Mouse (Mus musculus): ENCODE results near the gene Cldn2. TPM values are rescaled to one million over a fixed set of nuclear protein-coding genes. Genes with fewer than 3 reads are reported as not detected.

Gene Cldn2
- polyA plus RNA-seq, 1 experiment from 2014 or later = 0.27 TPM

- Histone ChIP-seq H3K27me3 (replicated peaks) (0 out of 2 replicates have a peak, but pooled peaks cover 4% of the 10 kb centered on the region), H3K4me2 (no peak overlapping the region), H3K36me3 (no peaks in the 10 kb centered on the region), H3K4me3 (no peak overlapping the region), H3K27ac (ENCODE audit: poor library complexity, severe bottlenecking) (no peak overlapping the region), H3K4me1 (replicated peaks) (no peaks in the 10 kb centered on the region), H3K9me3 (replicated peaks) (no peaks in the 10 kb centered on the region), H3K9ac (no peak overlapping the region)
- no peak for ATAC-seq (ENCODE audit: insufficient number of reproducible peaks, low FRiP score)
- 45% methylated on average over 4 of the region's 4 CpGs for WGBS
Observed at GRCm38 (mm10) chrX:139808085-139808484, 7.5 kb downstream of the Cldn2 start.

GRCm38 (mm10) chrX:139808501-139808900 is 7.9 kb downstream of the Cldn2 start:
- Histone ChIP-seq H3K4me2 (no peak overlapping the region), H3K4me3 (no peak overlapping the region), H3K9ac (no peak overlapping the region), H3K27ac (ENCODE audit: poor library complexity, severe bottlenecking) (no peak overlapping the region), H3K27me3 (replicated peaks) (0 out of 2 replicates have a peak, but pooled peaks cover 4% of the 10 kb centered on the region), H3K4me1 (replicated peaks) (no peaks in the 10 kb centered on the region), H3K36me3 (no peaks in the 10 kb centered on the region), H3K9me3 (replicated peaks) (no peaks in the 10 kb centered on the region)
- ATAC-seq (ENCODE audit: insufficient number of reproducible peaks, low FRiP score) = no peak
- WGBS = 84% methylated on average over 10 of the region's 10 CpGs

GRCm38 (mm10) chrX:139812636-139813298 is 12.1 kb downstream of the Cldn2 start:
- no peak overlapping the region for H3K9ac ChIP-seq
- no peak overlapping the region for H3K27ac ChIP-seq (ENCODE audit: poor library complexity, severe bottlenecking)
- no peaks in the 10 kb centered on the region for H3K36me3 ChIP-seq
- no peaks in the 10 kb centered on the region for H3K4me1 ChIP-seq (replicated peaks)
- 73% methylated on average over 3 of the region's 3 CpGs for WGBS
- H3K4me3 ChIP-seq = no peak overlapping the region
- H3K9me3 ChIP-seq (replicated peaks) = no peaks in the 10 kb centered on the region
- no peak for ATAC-seq (ENCODE audit: insufficient number of reproducible peaks, low FRiP score)
- no peak overlapping the region for H3K4me2 ChIP-seq
- H3K27me3 ChIP-seq (replicated peaks) = no peaks in the 10 kb centered on the region

- H3K27me3 ChIP-seq (replicated peaks) = no peaks in the 10 kb centered on the region
- no peak overlapping the region for H3K4me3 ChIP-seq
- WGBS = 60% methylated on average over 9 of the region's 9 CpGs
- no peak overlapping the region for H3K9ac ChIP-seq
- ATAC-seq (ENCODE audit: insufficient number of reproducible peaks, low FRiP score) = no peak
- no peaks in the 10 kb centered on the region for H3K4me1 ChIP-seq (replicated peaks)
- no peak overlapping the region for H3K27ac ChIP-seq (ENCODE audit: poor library complexity, severe bottlenecking)
- no peaks in the 10 kb centered on the region for H3K36me3 ChIP-seq
- H3K9me3 ChIP-seq (replicated peaks) = no peaks in the 10 kb centered on the region
- no peak overlapping the region for H3K4me2 ChIP-seq
Observed at GRCm38 (mm10) chrX:139813299-139814002, 12.8 kb downstream of the Cldn2 start.

GRCm38 (mm10) chrX:139814018-139814635 is 13.5 kb downstream of the Cldn2 start:
- Histone ChIP-seq H3K4me3 (no peak overlapping the region), H3K4me2 (no peak overlapping the region), H3K27me3 (replicated peaks) (no peaks in the 10 kb centered on the region), H3K27ac (ENCODE audit: poor library complexity, severe bottlenecking) (no peak overlapping the region), H3K36me3 (no peaks in the 10 kb centered on the region), H3K9ac (no peak overlapping the region), H3K9me3 (replicated peaks) (no peaks in the 10 kb centered on the region), H3K4me1 (replicated peaks) (no peaks in the 10 kb centered on the region)
- 53% methylated on average over 8 of the region's 8 CpGs for WGBS
- no peak for ATAC-seq (ENCODE audit: insufficient number of reproducible peaks, low FRiP score)

GRCm38 (mm10) chrX:139815201-139815600 is 14.6 kb downstream of the Cldn2 start:
- Histone ChIP-seq H3K9ac (no peak overlapping the region), H3K4me1 (replicated peaks) (no peaks in the 10 kb centered on the region), H3K27ac (ENCODE audit: poor library complexity, severe bottlenecking) (no peak overlapping the region), H3K27me3 (replicated peaks) (no peaks in the 10 kb centered on the region), H3K4me2 (no peak overlapping the region), H3K36me3 (no peaks in the 10 kb centered on the region), H3K9me3 (replicated peaks) (no peaks in the 10 kb centered on the region), H3K4me3 (no peak overlapping the region)
- WGBS = 69% methylated on average over 5 of the region's 5 CpGs
- no peak for ATAC-seq (ENCODE audit: insufficient number of reproducible peaks, low FRiP score)

- no peaks in the 10 kb centered on the region for H3K27me3 ChIP-seq (replicated peaks)
- H3K4me1 ChIP-seq (replicated peaks) = no peaks in the 10 kb centered on the region
- no peak overlapping the region for H3K27ac ChIP-seq (ENCODE audit: poor library complexity, severe bottlenecking)
- H3K9ac ChIP-seq = no peak overlapping the region
- no peaks in the 10 kb centered on the region for H3K9me3 ChIP-seq (replicated peaks)
- no peak overlapping the region for H3K4me2 ChIP-seq
- no peak for ATAC-seq (ENCODE audit: insufficient number of reproducible peaks, low FRiP score)
- 85% methylated on average over 1 of the region's 1 CpGs for WGBS
- H3K36me3 ChIP-seq = peaks cover 12% of the 10 kb centered on the region
- no peak overlapping the region for H3K4me3 ChIP-seq
Observed at GRCm38 (mm10) chrX:139825402-139825801, 24.8 kb downstream of the Cldn2 start.

- Histone ChIP-seq H3K4me1 (replicated peaks) (no peaks in the 10 kb centered on the region), H3K27me3 (replicated peaks) (no peaks in the 10 kb centered on the region), H3K9ac (no peak overlapping the region), H3K9me3 (replicated peaks) (no peaks in the 10 kb centered on the region), H3K27ac (ENCODE audit: poor library complexity, severe bottlenecking) (no peak overlapping the region), H3K4me3 (no peak overlapping the region), H3K36me3 (peaks cover 12% of the 10 kb centered on the region), H3K4me2 (no peak overlapping the region)
- WGBS = 75% methylated on average over 4 of the region's 4 CpGs
- ATAC-seq (ENCODE audit: insufficient number of reproducible peaks, low FRiP score) = no peak
Observed at GRCm38 (mm10) chrX:139826926-139827325, 26.3 kb downstream of the Cldn2 start.

GRCm38 (mm10) chrX:139828363-139829092 is 27.9 kb downstream of the Cldn2 start:
- ATAC-seq (ENCODE audit: insufficient number of reproducible peaks, low FRiP score) = no peak
- no peak overlapping the region for H3K4me2 ChIP-seq
- WGBS = 86% methylated on average over 6 of the region's 6 CpGs

GRCm38 (mm10) chrX:139832464-139832863 is 31.8 kb downstream of the Cldn2 start:
- no peak overlapping the region for H3K27ac ChIP-seq (ENCODE audit: poor library complexity, severe bottlenecking)
- 15% methylated on average over 5 of the region's 5 CpGs for WGBS
- ATAC-seq (ENCODE audit: insufficient number of reproducible peaks, low FRiP score) = no peak
- no peaks in the 10 kb centered on the region for H3K27me3 ChIP-seq (replicated peaks)
- no peak overlapping the region for H3K4me3 ChIP-seq
- no peaks in the 10 kb centered on the region for H3K9me3 ChIP-seq (replicated peaks)
- no peak overlapping the region for H3K4me2 ChIP-seq
- no peaks in the 10 kb centered on the region for H3K36me3 ChIP-seq
- no peaks in the 10 kb centered on the region for H3K4me1 ChIP-seq (replicated peaks)
- H3K9ac ChIP-seq = no peak overlapping the region

More at GRCm38 (mm10) chrX:139828363-139829092, 27.9 kb downstream of the Cldn2 start:
- H3K36me3 ChIP-seq = 0 out of 2 replicates have a peak, but pooled peaks cover 3% of the 10 kb centered on the region
- no peak overlapping the region for H3K4me3 ChIP-seq
- no peaks in the 10 kb centered on the region for H3K4me1 ChIP-seq (replicated peaks)
- H3K27ac ChIP-seq (ENCODE audit: poor library complexity, severe bottlenecking) = no peak overlapping the region
- no peaks in the 10 kb centered on the region for H3K9me3 ChIP-seq (replicated peaks)
- no peak overlapping the region for H3K9ac ChIP-seq
- no peaks in the 10 kb centered on the region for H3K27me3 ChIP-seq (replicated peaks)

GRCm38 (mm10) chrX:139839057-139839456 is 38.4 kb downstream of the Cldn2 start:
- no peak overlapping the region for H3K4me3 ChIP-seq
- no peak overlapping the region for H3K27ac ChIP-seq (ENCODE audit: poor library complexity, severe bottlenecking)
- H3K4me1 ChIP-seq (replicated peaks) = no peaks in the 10 kb centered on the region
- no peak overlapping the region for H3K4me2 ChIP-seq
- no peak overlapping the region for H3K9ac ChIP-seq
- no peak for ATAC-seq (ENCODE audit: insufficient number of reproducible peaks, low FRiP score)
- H3K9me3 ChIP-seq (replicated peaks) = no peaks in the 10 kb centered on the region
- no peaks in the 10 kb centered on the region for H3K27me3 ChIP-seq (replicated peaks)
- 30% methylated on average over 3 of the region's 3 CpGs for WGBS
- no peaks in the 10 kb centered on the region for H3K36me3 ChIP-seq
